Mouse (Mus musculus): ENCODE data around the gene Ott. TPM values are rescaled to one million over a fixed set of nuclear protein-coding genes. Genes with fewer than 3 reads are reported as not detected.
"Not testable (repeated sequence)": the region's sequence is repeated elsewhere in the genome, so short reads cannot be mapped to it uniquely, and the experiment has no call there.

Ott gene
- total RNA-seq (2021), result not detected
- long read RNA-seq, experiment 1, result 0 reads
- long read RNA-seq, experiment 2, result 0 reads

DNA sequence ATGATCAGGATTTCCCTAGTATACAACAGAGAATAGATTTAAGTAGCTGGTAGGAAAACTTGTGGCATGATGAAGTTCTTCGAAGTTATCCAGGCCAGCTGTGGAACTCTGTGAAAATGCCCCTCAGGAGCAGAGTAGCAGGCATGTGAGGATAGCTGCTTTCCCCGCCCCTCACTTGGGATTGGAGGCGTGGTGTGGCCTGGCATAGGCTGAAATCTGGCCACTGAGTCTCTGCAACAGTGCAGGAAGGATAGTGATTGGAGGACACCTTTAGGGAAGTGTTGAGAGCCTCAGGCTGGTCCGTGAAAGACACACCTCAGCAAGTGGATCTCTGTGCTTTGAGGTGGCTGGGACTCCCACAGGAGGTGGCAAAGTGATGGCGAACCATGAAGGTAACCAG is at the start of gene Ott:
Ott (plus strand) TSS at position 301 of the 400 bp plus-strand sequence.
- not testable (repeated sequence) for DNase-seq

Other genes starting within 250 kb of the Ott start
- not detected for gene Luzp4, start 216.6 kb upstream of the Ott start, total RNA-seq (2021)
- gene Gm15093, start 198.1 kb downstream of the Ott start, total RNA-seq (2021), result not detected

Data from adrenal gland, postnatal 10 days (tissue).